Mouse (Mus musculus) hindbrain, embryonic 12.5 days (tissue): Measurements from ENCODE around the gene Clec16a. TPM values are rescaled to one million over a fixed set of nuclear protein-coding genes. Genes with fewer than 3 reads are reported as not detected.

Experiments
- ATAC-seq: fragments of 200-750 bp; cut with Nextera tagmentation; 2 replicates; pipeline ENCODE4 v1.8.0; 2017; ENCODE audit warnings: moderate TSS enrichment; ENCODE audit not compliant: low FRiP score
- H3K27ac ChIP-seq: fragments of 300-500 bp; sonication (generic); 2 replicates; pipeline ENCODE4 v1.5.1; 2016; ENCODE audit warnings: mild to moderate bottlenecking
- H3K27me3 ChIP-seq: fragments of 300-500 bp; sonication (generic); 2 replicates; pipeline ENCODE4 v1.6.1; 2016; ENCODE audit warnings: mild to moderate bottlenecking
- H3K36me3 ChIP-seq: fragments of 300-500 bp; sonication (generic); 2 replicates; pipeline ENCODE4 v1.6.1; 2016; ENCODE audit warnings: mild to moderate bottlenecking
- H3K4me1 ChIP-seq: fragments of 300-500 bp; sonication (generic); 2 replicates; pipeline ENCODE4 v1.6.1; 2016
- H3K4me2 ChIP-seq: fragments of 300-500 bp; sonication (generic); replicated peaks from 2 replicates; pipeline ENCODE4 v1.6.1; 2016; ENCODE audit warnings: mild to moderate bottlenecking
- H3K4me3 ChIP-seq: fragments of 300-500 bp; sonication (generic); 2 replicates; pipeline ENCODE4 v1.5.1; 2016; ENCODE audit warnings: mild to moderate bottlenecking
- H3K9ac ChIP-seq: fragments of 300-500 bp; sonication (generic); 2 replicates; pipeline ENCODE4 v1.6.1; 2016; ENCODE audit warnings: mild to moderate bottlenecking, moderate library complexity
- H3K9me3 ChIP-seq: fragments of 300-500 bp; sonication (generic); replicated peaks from 2 replicates; pipeline ENCODE4 v1.6.1; 2016; ENCODE audit warnings: mild to moderate bottlenecking
- WGBS: fragments of 180-500 bp; shearing (Covaris S2); methylation state at CpG from one replicate; pipeline ENCODE4 v1.1.7; 2016; 5-methylcytosine and 5-hydroxymethylcytosine counted together
- polyA plus RNA-seq: library from polyadenylated mRNA; unstranded; fragments of >200 nt; fragmentation: Nextera tagmentation; extraction: Ambion mirVana; gene quantifications from 2 replicates; pipeline ENCODE4 v1.2.1, GENCODE M21; 2016

The Clec16a gene
- polyA plus RNA-seq, 1 experiment from 2014 or later = 51.4 TPM

GRCm38 (mm10) chr16:10609921-10610320 is 64.8 kb downstream of the Clec16a start:
- H3K4me1 ChIP-seq = no peaks in the 10 kb centered on the region
- H3K9me3 ChIP-seq = no peaks in the 10 kb centered on the region
- 95% methylated on average over 7 of the region's 7 CpGs for WGBS
- peaks cover 40% of the 10 kb centered on the region for H3K36me3 ChIP-seq
- no peak for ATAC-seq
- H3K4me3 ChIP-seq = no peak overlapping the region
- H3K27me3 ChIP-seq = no peaks in the 10 kb centered on the region
- no peak overlapping the region for H3K9ac ChIP-seq
- H3K27ac ChIP-seq = no peak overlapping the region
- no peak overlapping the region for H3K4me2 ChIP-seq

- Histone ChIP-seq H3K9ac (no peak overlapping the region), H3K4me1 (no peaks in the 10 kb centered on the region), H3K4me3 (no peak overlapping the region), H3K4me2 (no peak overlapping the region), H3K36me3 (peaks cover 43% of the 10 kb centered on the region), H3K27me3 (no peaks in the 10 kb centered on the region), H3K27ac (no peak overlapping the region), H3K9me3 (no peaks in the 10 kb centered on the region)
- 92% methylated on average over 6 of the region's 6 CpGs for WGBS
- no peak for ATAC-seq
Observed at GRCm38 (mm10) chr16:10610801-10611200, 65.7 kb downstream of the Clec16a start.

- H3K27me3 ChIP-seq = no peaks in the 10 kb centered on the region
- ATAC-seq = no peak
- no peak overlapping the region for H3K4me3 ChIP-seq
- no peaks in the 10 kb centered on the region for H3K9me3 ChIP-seq
- 91% methylated on average over 4 of the region's 4 CpGs for WGBS
- no peak overlapping the region for H3K4me2 ChIP-seq
- no peaks in the 10 kb centered on the region for H3K4me1 ChIP-seq
- H3K9ac ChIP-seq = no peak overlapping the region
- peaks cover 44% of the 10 kb centered on the region for H3K36me3 ChIP-seq
- no peak overlapping the region for H3K27ac ChIP-seq
Observed at GRCm38 (mm10) chr16:10611306-10611705, 66.2 kb downstream of the Clec16a start.

GRCm38 (mm10) chr16:10613996-10614395 is 68.9 kb downstream of the Clec16a start:
- Histone ChIP-seq H3K9me3 (no peaks in the 10 kb centered on the region), H3K36me3 (peaks cover 44% of the 10 kb centered on the region), H3K27ac (no peak overlapping the region), H3K4me3 (no peak overlapping the region), H3K4me1 (no peaks in the 10 kb centered on the region), H3K4me2 (no peak overlapping the region), H3K9ac (no peak overlapping the region), H3K27me3 (no peaks in the 10 kb centered on the region)
- no peak for ATAC-seq
- 100% methylated on average over 2 of the region's 2 CpGs for WGBS

DNA sequence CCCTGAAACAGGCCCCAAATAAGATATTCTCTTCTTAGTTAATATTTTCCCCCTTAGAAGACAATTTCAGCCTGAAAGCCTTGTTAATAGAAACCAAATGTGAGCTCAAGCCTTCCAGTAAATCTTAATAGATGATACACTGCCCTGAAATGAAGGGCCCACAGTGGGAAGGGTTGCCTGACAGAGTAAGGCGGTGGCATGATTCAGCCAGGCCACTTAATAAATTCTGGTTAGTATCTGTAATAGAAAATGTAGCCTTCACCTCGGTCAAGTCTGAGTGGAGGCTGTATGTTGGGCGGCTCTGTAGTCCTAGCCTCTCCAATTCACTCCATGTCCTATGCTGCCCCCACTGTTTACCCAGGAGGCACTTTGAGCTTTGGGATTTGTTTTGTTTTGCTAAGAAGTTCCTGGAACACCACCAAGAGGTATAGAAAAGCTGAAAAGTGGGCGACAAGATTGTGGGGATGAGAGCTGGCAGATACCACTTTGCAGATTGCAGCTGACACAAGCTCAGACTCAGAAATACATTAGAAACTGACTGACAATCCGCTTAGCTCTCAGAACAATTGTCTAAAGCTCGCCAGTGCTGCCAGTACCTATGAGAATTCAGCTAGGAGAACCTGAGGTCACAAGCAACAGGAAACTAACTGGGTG is 75.9 kb downstream of the Clec16a start:
- no peak overlapping the region for H3K4me3 ChIP-seq
- no peaks in the 10 kb centered on the region for H3K27me3 ChIP-seq
- no peak overlapping the region; the same call in 1 of the 2 replicates for H3K27ac ChIP-seq
- peaks cover 26% of the 10 kb centered on the region; the same call in 1 of the 2 replicates for H3K36me3 ChIP-seq
- no peaks in the 10 kb centered on the region for H3K9me3 ChIP-seq
- ATAC-seq = no peak
- H3K9ac ChIP-seq = no peak overlapping the region
- 61% methylated on average over 6 of the region's 6 CpGs for WGBS
- H3K4me2 ChIP-seq = no peak overlapping the region
- no peaks in the 10 kb centered on the region for H3K4me1 ChIP-seq

DNA sequence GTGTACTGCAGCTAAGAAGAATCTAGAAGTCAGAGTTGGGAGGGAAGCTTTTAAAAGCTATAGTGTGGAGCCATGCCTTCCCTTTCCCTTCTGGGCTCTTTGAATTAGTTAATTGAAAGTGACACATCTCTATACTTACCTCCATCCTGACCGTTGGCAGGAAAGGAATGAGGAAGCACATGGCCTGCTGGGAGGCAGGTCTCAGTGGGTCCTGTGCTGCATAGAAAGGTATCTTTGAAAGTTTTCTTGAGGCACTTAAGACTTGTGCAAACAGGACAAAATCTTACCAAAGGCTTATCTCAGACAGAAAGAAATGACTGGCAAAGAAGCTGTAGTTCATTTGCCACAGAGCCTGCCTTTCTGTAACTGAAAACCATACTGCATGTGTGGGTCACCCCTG is 76.6 kb downstream of the Clec16a start:
- WGBS = 83% methylated on average over 1 of the region's 1 CpGs
- Histone ChIP-seq H3K4me2 (no peak overlapping the region), H3K9me3 (no peaks in the 10 kb centered on the region), H3K9ac (no peak overlapping the region), H3K4me3 (no peak overlapping the region), H3K36me3 (peaks cover 26% of the 10 kb centered on the region; the same call in 1 of the 2 replicates), H3K27ac (no peak overlapping the region), H3K4me1 (no peaks in the 10 kb centered on the region), H3K27me3 (no peaks in the 10 kb centered on the region)
- no peak for ATAC-seq

- no peak for ATAC-seq
- Histone ChIP-seq H3K36me3 (peaks cover 36% of the 10 kb centered on the region), H3K9me3 (no peaks in the 10 kb centered on the region), H3K4me1 (no peaks in the 10 kb centered on the region), H3K27me3 (no peaks in the 10 kb centered on the region), H3K9ac (no peak overlapping the region), H3K4me3 (no peak overlapping the region), H3K27ac (no peak overlapping the region), H3K4me2 (no peak overlapping the region)
- WGBS = 91% methylated on average over 1 of the region's 1 CpGs
Observed at GRCm38 (mm10) chr16:10626116-10626515, 81.0 kb downstream of the Clec16a start.

DNA sequence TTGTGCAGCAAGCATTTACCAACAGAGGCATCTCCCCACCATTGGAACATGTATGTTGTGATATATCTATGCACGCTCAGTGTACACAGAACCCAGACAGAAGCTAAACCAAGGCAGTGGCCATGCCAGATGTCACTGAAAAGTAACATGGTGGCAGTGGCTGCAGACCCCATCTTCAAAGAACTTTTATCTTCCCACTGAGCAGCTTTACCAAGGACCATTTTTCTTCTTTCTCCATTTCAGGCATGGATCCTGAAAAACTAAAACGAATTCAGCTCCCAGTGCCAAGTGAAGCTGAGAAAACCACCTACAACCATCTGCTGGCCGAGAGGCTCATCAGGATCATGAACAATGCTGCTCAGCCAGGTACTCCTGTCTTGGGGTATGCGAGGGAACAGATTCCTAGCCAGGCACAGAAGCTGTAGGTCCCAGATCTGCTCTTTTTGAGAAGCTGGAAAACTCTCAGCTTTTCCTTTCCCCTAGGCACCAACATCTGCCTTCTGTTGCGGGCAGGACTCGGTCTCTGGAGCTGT is 82.1 kb downstream of the Clec16a start:
- Histone ChIP-seq H3K9me3 (no peaks in the 10 kb centered on the region), H3K27ac (no peak overlapping the region), H3K36me3 (peaks cover 36% of the 10 kb centered on the region), H3K4me1 (no peaks in the 10 kb centered on the region), H3K4me2 (no peak overlapping the region), H3K9ac (no peak overlapping the region), H3K27me3 (no peaks in the 10 kb centered on the region), H3K4me3 (no peak overlapping the region)
- 90% methylated on average over 6 of the region's 6 CpGs for WGBS
- no peak for ATAC-seq

GRCm38 (mm10) chr16:10628030-10628555 is 83.0 kb downstream of the Clec16a start:
- Histone ChIP-seq H3K36me3 (peaks cover 36% of the 10 kb centered on the region), H3K27me3 (no peaks in the 10 kb centered on the region), H3K4me2 (no peak overlapping the region), H3K4me1 (no peaks in the 10 kb centered on the region), H3K9me3 (no peaks in the 10 kb centered on the region), H3K4me3 (no peak overlapping the region), H3K27ac (no peak overlapping the region), H3K9ac (no peak overlapping the region)
- ATAC-seq = no peak
- 88% methylated on average over 4 of the region's 4 CpGs for WGBS

DNA sequence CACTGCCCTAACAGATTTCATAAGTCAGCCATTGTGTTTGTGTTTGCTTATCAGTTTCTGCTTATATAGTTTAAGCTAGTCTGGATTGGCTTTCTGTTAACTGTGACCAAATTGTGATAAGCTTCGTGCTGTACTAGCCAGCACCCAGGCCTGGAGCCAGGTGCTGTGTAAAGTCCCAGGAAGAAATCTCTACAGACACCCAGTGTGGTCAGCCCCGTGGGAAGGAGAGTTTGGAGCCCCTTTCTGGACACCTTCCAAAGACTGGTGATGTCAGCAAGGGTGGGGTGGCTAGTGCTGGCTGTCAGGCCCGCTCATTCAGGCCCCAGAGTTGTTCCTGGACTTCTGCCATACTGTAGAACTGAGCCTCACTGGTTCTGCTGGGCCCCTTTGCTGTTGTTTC is 83.8 kb downstream of the Clec16a start:
- H3K4me1 ChIP-seq = no peaks in the 10 kb centered on the region
- H3K36me3 ChIP-seq = peaks cover 36% of the 10 kb centered on the region
- no peak overlapping the region for H3K27ac ChIP-seq
- no peaks in the 10 kb centered on the region for H3K27me3 ChIP-seq
- WGBS = 85% methylated on average over 3 of the region's 3 CpGs
- no peak overlapping the region for H3K4me3 ChIP-seq
- H3K4me2 ChIP-seq = no peak overlapping the region
- no peak overlapping the region for H3K9ac ChIP-seq
- no peak for ATAC-seq
- no peaks in the 10 kb centered on the region for H3K9me3 ChIP-seq

- 88% methylated on average over 3 of the region's 3 CpGs for WGBS
- no peaks in the 10 kb centered on the region for H3K27me3 ChIP-seq
- ATAC-seq = no peak
- no peak overlapping the region for H3K9ac ChIP-seq
- H3K27ac ChIP-seq = no peak overlapping the region
- H3K4me2 ChIP-seq = no peak overlapping the region
- no peaks in the 10 kb centered on the region for H3K4me1 ChIP-seq
- no peak overlapping the region for H3K4me3 ChIP-seq
- peaks cover 34% of the 10 kb centered on the region for H3K36me3 ChIP-seq
- H3K9me3 ChIP-seq = no peaks in the 10 kb centered on the region
Observed at GRCm38 (mm10) chr16:10629361-10629760, 84.2 kb downstream of the Clec16a start.

DNA sequence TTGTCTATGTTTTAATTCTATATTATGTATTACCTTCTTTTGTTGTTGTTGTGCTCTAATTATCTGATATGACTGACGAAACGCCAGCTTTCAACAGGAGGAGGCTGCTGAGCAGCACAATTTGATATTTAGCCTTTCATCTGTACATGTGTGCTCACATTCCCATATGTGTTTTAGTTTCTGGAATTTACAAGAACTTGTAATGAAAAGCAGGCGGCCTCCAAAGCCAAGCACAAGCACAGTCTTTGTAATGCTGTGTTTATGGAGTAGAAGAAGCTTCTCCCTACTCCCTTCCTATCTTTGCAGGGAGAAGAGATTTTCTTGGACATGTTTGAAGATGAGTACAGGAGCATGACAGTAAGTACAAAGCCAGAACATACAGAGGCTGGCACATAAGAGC is 89.8 kb downstream of the Clec16a start:
- Histone ChIP-seq H3K9ac (no peak overlapping the region), H3K36me3 (peaks cover 8% of the 10 kb centered on the region), H3K4me1 (no peaks in the 10 kb centered on the region), H3K9me3 (no peaks in the 10 kb centered on the region), H3K4me3 (no peak overlapping the region), H3K4me2 (no peak overlapping the region), H3K27ac (no peak overlapping the region), H3K27me3 (no peaks in the 10 kb centered on the region)
- ATAC-seq = no peak
- 71% methylated on average over 3 of the region's 3 CpGs for WGBS

DNA sequence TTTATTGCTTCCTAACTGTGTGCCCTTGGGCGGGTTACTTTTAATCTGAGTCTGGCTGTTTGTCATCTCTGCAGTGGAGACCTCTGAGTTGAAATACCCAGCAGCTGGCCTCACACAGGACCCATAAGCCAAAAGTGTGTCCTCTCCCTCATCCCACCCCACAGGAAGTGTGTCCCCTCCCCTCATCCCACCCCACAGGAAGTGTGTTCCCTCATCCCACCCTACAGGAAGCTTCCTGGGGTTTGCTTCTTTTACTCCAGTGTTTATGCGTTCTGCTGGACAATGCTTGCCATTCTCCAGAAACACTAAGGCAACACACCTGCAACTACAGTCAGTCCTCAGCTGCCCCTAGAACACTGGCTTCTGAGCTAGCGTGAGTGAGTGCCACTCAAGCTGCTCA is 92.8 kb downstream of the Clec16a start:
- Histone ChIP-seq H3K27ac (no peak overlapping the region), H3K36me3 (no peaks in the 10 kb centered on the region), H3K4me3 (no peak overlapping the region), H3K9me3 (no peaks in the 10 kb centered on the region), H3K4me2 (no peak overlapping the region), H3K9ac (no peak overlapping the region), H3K4me1 (no peaks in the 10 kb centered on the region), H3K27me3 (no peaks in the 10 kb centered on the region)
- WGBS = 72% methylated on average over 3 of the region's 3 CpGs
- no peak for ATAC-seq
